Mouse (Mus musculus) MEL-GATA-1-ER (cell line): Measurements from ENCODE around the gene Galnt9.

Experiments
- DNase-seq: peaks from one replicate; pipeline ENCODE4 v3.0.0-alpha.2; 2012; ENCODE audit warnings: low read depth; ENCODE audit errors: extremely low read depth

Gene Galnt9

DNA sequence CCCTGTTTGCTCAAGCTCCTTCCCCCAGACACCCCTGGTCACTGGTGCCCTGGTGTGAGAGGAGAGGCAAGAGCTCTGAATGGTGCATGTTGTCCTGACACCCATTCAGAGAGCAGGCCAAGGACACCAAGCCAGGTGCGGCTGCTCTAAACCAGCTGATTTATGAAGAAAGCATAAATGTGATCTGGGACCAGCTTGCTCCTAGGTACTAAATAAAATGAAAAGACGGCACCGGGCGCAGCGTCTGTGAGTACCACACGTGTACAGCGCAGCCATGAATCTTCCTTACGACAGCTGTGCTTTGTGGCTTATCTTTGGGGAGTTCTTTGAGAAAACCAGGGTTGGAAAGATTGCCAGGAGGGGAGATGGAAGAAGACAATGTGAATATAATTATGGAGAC, 8.2 kb upstream of the Galnt9 start:
- no peak for DNase-seq

- DNase-seq = no peak
These were observed 3.2 kb upstream of the Galnt9 start for GRCm38 (mm10) chr5:110540947-110541346.

DNA sequence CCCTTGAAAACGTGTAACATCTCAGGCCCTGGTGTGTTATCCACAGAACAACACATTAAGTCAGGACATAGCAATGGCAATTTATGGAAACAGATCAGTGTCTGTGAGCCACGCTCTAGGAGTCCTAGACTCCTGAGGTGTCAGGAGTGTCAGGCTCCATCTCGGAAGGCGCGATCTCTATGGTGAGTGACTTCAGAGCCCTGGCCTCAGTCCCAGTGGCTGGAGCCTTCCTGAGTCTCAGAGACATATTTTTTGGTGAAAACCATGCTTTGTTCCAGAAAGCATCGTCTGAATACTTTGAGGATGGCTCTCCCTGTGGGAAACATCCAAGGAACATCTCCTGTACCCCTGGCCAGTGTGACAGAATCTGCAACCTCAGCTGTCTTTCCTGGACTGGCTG, 2.7 kb upstream of the Galnt9 start:
- no peak for DNase-seq

DNA sequence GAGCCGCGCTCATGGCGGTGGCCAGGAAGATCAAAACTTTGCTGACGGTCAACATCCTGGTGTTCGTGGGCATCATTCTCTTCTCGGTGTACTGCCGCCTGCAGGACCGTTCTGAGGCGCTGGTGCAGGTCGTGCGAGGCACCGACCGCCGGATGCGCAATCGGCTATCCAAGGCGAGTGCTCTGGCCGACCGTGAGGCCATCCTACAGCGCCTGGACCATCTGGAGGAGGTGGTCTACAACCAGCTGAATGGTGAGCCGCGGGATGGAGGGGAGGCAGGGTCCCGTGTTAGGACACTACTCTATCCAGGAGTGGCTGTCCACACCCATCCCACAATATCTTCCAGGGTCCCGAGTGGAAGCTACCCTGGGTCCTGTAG, 525 bp downstream of the Galnt9 start:
- DNase-seq = no peak

GRCm38 (mm10) chr5:110545311-110545710, 1.2 kb downstream of the Galnt9 start:
- no peak for DNase-seq

- DNase-seq = no peak
These were observed 2.0 kb downstream of the Galnt9 start for GRCm38 (mm10) chr5:110546136-110546535.

GRCm38 (mm10) chr5:110546726-110547406, 2.7 kb downstream of the Galnt9 start:
- DNase-seq = no peak

GRCm38 (mm10) chr5:110548446-110548845, 4.3 kb downstream of the Galnt9 start:
- no peak for DNase-seq

DNA sequence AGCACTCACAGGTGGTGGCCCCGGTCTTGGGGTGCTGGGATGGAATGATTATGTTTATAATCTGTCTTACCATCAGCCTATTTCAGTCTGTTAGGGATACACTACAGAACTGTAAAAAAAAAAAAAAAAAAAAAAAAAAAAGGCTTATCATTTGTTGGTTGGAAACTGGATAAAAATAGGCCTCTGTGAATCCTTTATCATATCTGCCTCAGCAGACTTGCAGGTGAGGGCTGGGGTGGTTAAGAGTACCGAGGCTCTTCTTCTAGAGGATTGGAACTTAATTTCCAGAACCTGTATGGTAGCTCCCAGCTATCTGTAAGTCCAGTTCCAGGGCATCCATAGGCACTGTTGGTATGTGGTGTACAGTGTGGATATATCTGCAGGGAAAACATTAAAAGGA, 6.0 kb downstream of the Galnt9 start:
- DNase-seq = no peak

DNA sequence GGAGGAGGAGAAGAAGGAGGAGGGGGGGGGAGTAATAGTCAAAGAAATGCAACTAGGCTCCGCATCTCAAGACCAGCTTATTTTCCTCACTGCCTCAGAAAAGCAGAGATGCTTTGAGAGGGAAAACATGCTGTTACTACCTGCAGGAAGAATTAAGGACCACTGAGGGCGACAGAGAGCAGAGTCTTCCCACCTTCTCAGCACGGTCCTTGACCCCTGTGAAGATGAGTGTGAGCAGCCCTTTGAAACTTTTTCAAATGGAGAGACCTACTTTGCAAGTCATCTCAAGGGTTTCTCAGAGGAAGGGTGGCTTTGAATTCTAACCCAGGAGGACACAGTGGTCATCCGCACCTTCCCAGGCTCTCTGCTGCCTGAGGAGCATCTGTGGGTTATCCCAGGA, 6.7 kb downstream of the Galnt9 start:
- DNase-seq = no peak

GRCm38 (mm10) chr5:110552005-110552404, 7.8 kb downstream of the Galnt9 start:
- DNase-seq = no peak

DNA sequence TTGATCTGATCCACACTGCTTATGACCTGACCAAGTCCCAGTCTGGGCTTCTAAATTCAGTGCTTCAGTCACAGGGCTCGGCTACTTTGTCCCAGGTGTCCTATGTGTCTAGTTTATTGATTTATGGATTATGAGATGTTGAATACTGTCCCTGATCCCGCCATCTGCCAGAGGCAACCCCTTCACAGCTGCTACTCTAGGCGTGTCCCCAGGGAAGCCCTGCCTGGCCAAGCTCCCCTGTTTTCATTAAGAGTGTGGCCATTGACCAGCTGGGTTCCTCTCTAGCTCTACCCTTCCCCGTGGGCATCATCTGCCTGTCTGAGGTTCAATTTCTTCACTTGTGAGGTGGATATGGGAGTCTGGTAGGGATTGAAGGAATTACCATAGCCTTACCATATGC, 9.2 kb downstream of the Galnt9 start:
- DNase-seq = no peak

GRCm38 (mm10) chr5:110555198-110555597, 11.0 kb downstream of the Galnt9 start:
- no peak for DNase-seq

DNA sequence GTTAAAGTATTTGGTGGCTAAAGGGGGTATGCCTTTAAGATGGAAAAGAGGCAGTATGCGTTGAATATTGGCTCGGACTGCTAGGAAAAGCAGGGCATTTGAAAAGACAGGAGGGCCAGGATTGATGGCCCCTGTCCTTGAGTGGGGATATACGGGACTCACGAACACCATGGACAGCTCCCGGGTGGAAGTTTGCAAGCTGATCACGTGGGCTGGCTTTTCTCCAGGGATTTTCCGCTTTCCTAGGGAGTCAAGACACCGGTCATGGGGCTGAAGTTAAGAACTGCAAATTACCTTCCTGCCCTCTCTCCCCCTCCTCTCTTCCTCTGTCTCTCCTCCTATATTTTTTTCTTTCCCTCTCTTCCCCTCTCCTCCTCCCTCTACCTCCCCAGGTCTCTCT, 14.2 kb downstream of the Galnt9 start:
- no peak for DNase-seq

GRCm38 (mm10) chr5:110559679-110560078, 15.5 kb downstream of the Galnt9 start:
- no peak for DNase-seq

DNA sequence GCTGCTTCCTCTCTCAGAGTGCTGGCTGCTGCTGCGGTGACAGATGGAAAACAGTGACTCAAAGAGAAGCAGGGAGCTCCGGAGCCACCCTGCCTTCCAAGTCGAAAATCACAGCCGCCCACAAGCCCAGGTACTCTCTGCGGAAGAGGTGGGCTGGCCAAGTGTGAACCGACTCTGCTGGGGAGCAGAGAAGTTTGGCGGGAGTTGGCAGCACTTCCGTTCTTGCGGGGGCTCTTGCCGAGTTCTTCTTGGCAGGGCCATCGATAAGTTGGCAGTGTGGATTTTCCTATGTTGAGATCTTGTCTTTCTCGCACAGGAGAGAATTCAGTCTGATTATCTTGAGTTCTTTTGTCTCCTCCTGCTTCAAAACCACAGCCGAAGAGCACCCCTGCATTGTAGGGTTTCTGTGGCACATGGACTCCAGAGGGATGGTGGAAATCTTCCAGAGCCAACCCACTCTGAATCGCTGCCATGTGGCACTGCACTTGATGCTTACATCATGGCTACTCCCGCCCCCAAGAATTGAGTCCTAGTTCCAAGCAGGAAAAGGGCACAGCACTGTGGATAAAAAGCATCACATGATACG, 18.7 kb downstream of the Galnt9 start:
- no peak for DNase-seq

DNA sequence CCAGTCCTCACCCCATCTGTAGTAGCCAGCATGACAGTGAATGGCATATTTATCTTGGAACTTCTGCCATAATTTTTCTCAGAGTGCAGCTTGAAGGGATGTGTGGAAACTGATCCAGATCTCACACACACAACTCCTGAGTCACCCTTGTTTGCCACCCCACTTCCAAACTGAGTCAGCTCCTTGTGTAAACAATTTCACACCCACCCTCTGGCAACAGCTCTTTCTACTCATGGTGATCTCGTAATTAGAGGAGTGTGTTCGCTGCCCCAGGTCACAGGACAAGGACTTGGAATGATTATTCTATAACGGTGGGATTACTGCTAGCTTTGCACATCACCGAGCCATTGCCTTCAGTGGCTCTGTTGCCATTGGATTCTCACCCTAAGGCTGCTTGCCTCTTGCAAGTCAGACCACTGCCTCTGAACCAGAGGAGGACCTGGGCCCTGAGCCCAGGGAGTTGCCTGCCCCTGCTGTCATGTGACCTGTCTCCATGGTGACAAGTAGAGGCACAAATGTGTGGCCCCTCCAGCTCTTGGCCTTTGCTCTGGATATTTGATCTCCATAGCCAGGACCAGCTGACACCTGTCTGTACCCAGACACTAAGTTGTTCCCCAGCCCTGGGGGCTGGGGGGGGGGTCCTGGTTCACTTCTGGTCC, 21.0 kb downstream of the Galnt9 start:
- DNase-seq = no peak

- DNase-seq = no peak
These were observed 23.4 kb downstream of the Galnt9 start for GRCm38 (mm10) chr5:110567547-110567946.

DNA sequence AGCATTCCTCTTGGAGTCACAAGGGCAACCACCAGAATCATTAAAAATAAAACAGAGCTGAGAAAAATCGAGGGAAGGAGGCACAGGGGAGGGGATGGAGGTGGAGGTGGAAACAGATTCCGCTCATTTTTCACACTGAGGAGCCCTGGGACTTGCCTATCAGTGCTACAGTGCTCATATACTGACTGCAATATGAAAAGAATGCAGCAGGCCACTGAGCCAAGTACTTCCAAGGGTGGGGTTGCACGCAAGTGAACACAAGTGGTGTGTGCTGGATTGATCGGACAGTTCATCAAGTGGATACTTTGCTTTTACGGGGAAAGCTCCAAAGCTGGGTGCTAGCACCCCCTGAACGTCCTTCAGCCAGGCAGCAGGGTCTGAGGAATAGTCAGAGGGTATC, 30.7 kb downstream of the Galnt9 start:
- no peak for DNase-seq

- no peak for DNase-seq
These were observed 35.1 kb downstream of the Galnt9 start for GRCm38 (mm10) chr5:110579296-110579695.

DNA sequence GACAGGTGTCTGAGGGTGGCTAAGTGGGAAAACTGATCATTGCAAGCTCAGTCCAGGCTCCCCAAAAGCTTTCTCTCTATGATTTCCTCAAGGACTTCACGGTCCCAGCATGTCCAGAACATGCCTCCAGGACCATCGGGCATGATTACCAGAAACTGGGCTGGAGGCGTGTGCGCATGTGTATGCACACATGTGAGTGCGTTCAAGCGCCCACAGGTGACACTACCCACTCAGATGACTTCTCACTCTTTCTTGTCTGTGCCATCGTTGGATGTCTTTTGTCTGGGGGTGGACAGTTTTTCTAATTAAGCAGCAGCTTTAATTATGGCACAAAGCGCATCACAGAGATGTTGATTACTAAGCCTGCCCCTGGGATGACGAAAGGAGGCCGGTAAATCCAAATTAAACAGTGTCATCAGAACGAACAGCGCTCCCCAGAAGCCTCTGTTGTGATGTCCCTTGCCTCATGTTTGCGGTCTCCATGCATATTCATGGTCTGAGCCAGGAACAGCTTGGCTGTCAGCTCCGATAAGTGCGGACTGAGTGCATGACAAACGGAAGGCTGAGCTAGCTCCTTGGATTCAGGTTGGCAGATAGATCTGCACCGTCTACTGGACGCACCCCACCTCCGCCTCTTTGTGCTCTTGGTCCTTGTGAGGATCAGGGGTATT, 36.5 kb downstream of the Galnt9 start:
- no peak for DNase-seq
